Mouse (Mus musculus): ENCODE data around the gene Fkrp.

GRCm38 (mm10) chr7:16763463-16764218 lies 52.9 kb downstream of the Fkrp start:
- no peak for TF ChIP-seq CTCF (IDR thresholded peaks at IDR 0.05; ENCODE audit: insufficient read depth, low read length)
- TF ChIP-seq POLR2A (IDR thresholded peaks at IDR 0.05; ENCODE audit: borderline replicate concordance, extremely low read depth, low read depth, low read length): no peak

All from lung, adult 2 months (tissue).